Mouse (Mus musculus) brain, embryonic 14.5 days (tissue): ENCODE results near the gene Slc5a3. TPM values are rescaled to one million over a fixed set of nuclear protein-coding genes. Genes with fewer than 3 reads are reported as not detected.
A peak's percentile ranks its signal among the peaks of the same experiment; 100 is the strongest.

Experiments used
- DNase-seq: peaks from one replicate; pipeline ENCODE4 v3.0.0-alpha.2; 2011; ENCODE audit warnings: low read depth
- CTCF ChIP-seq: fragments of 200-500 bp; IDR thresholded peaks from 2 replicates; pipeline ENCODE4 v1.5.1; 2012; ENCODE audit warnings: inconsistent platforms, mild to moderate bottlenecking, moderate library complexity, borderline replicate concordance; ENCODE audit not compliant: insufficient read depth, insufficient read length; ENCODE audit errors: extremely low read depth
- POLR2A ChIP-seq: fragments of 200-500 bp; IDR thresholded peaks from 2 replicates; pipeline ENCODE4 v1.6.1; 2012; ENCODE audit warnings: mild to moderate bottlenecking, inconsistent platforms, borderline replicate concordance; ENCODE audit not compliant: poor library complexity, insufficient read depth, insufficient read length, severe bottlenecking; ENCODE audit errors: extremely low read depth
- polyA plus RNA-seq: library from polyadenylated mRNA; depleted of rRNA; stranded (reverse); fragments of >200 nt; gene quantifications from 2 replicates; pipeline ENCODE4 v1.2.3, GENCODE M21; 2012

Slc5a3 gene
- polyA plus RNA-seq, 1 experiment = 12.8 TPM

GRCm38 (mm10) chr16:92114706-92115241 lies 56.7 kb downstream of the Slc5a3 start:
- DNase-seq = peak; percentile 33
- no peak for TF ChIP-seq CTCF
- TF ChIP-seq POLR2A = no peak

DNA sequence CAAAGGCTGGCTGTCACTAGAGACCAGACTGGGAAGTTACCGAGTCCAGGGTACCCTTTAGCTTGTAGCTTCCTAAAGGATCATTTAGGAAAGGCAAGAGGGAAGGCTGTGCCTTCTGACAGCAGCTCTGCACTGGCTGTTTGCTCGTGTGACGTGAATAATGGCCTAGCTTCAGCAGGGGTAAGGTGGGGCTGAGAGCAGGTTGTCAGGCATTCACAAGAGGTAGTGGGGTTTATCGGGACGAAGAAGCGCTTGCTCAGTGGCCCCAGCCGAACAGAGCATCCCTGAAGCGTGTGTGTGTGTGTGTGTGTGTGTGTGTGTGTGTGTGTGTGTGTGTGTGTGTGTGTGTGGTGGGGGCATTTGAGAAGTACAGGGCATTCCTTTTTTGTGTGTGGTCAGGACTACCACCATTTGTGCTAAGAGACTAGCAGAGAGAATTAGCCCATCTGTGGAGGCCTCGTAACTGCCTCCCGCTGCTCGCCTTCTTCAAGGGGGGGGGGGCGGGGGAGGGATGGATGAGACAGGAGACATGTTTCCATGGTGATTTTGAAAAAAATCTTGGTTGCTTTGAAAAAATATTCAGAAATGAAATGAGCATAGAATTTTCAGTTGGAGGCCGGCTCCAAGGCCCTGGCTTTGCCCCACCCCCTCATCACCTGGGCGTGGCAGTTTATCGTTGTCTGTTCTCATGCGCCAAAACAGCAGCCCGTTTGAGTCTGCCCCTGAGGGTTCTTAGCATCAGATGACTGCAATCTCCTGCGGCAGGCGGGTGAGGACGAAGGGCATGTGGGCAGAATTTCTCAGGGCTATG lies 57.7 kb downstream of the Slc5a3 start:
- no peak for TF ChIP-seq POLR2A
- no peak for TF ChIP-seq CTCF
- peak; percentile 80 for DNase-seq

GRCm38 (mm10) chr16:92117337-92118209 lies 59.5 kb downstream of the Slc5a3 start:
- DNase-seq = peak; percentile 42
- no peak for TF ChIP-seq POLR2A
- TF ChIP-seq CTCF = no peak

DNA sequence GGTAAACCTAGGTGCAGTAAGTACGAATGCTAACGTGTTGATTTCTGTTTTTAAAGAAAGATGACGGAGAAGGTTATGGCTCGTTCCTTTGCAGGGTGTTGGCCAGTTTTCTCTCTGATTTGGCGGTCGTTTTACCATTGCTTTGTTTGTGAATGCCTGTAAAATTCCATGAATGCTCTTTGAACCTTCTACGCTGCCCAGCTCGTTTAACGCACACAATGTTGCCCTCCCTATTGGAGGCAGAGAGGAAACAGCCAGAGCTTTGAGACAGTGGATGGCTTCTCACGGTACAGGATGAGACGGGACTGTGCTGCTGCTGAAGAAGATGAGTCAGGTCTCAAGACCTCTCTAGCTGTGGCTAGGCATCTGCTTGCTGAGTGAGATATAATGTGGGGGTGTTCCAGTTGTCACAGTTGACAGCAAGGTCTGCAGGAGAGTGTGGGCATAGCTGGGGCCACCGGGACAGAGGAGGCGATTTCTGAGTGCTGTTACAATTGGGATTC lies 60.9 kb downstream of the Slc5a3 start:
- no peak for DNase-seq
- no peak for TF ChIP-seq POLR2A
- TF ChIP-seq CTCF = no peak

GRCm38 (mm10) chr16:92120899-92121531 lies 62.9 kb downstream of the Slc5a3 start:
- TF ChIP-seq POLR2A (no peak), CTCF (no peak)
- peak; percentile 62 for DNase-seq

- TF ChIP-seq POLR2A = no peak
- TF ChIP-seq CTCF = no peak
- no peak for DNase-seq
These were observed 69.1 kb downstream of the Slc5a3 start for GRCm38 (mm10) chr16:92127226-92127625.

DNA sequence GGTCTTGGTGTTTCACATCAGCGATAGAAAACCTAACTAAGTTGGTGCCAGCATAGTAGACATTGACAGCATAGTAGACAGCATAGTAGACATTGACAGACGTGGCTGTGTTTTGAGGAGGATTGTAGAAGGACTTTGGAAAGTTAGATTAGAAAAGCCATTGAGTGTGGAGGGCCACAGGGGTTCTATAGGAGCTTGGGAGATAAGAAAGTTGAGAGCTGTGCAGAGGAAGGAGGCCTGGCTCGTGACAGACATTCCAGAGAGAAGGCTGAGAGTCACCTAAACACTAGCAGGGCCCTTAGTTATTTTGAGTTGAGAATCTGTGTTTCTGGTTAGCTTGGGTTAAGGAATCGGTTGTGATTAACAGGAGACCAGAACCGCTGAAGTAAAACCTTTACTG lies 69.5 kb downstream of the Slc5a3 start:
- no peak for TF ChIP-seq POLR2A
- no peak for TF ChIP-seq CTCF

GRCm38 (mm10) chr16:92129843-92130242 lies 71.7 kb downstream of the Slc5a3 start:
- no peak for DNase-seq
- TF ChIP-seq POLR2A = no peak

More for the DNA sequence above, 69.5 kb downstream of the Slc5a3 start:
- no peak for DNase-seq

DNA sequence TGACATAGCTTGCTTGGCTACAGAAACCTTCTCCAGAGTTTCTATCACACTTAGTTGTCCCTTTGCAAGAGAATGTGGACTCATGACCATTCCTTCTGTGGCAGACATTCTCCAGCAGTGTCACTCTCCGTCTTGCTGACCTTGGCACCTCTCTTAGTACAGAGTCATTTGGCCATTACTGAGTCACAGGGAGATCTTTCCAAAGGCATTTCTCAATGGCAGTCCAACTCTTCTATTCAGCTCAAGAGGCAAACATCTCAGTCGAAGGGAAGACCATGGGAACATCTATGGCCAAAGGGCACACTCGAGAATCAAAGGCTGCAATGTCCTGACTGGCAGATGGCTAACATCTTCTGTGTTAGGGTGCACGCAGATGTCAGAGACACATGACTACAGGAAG lies 74.4 kb downstream of the Slc5a3 start:
- TF ChIP-seq POLR2A = no peak
- TF ChIP-seq CTCF = no peak
- no peak for DNase-seq

GRCm38 (mm10) chr16:92134148-92134764 lies 76.1 kb downstream of the Slc5a3 start:
- no peak for DNase-seq
- no peak for TF ChIP-seq CTCF
- no peak for TF ChIP-seq POLR2A
